Mouse (Mus musculus) intestine, embryonic 14.5 days (tissue): ENCODE data around the gene Rffl. TPM values are rescaled to one million over a fixed set of nuclear protein-coding genes. Genes with fewer than 3 reads are reported as not detected.
"Not testable (repeated sequence)": the region's sequence is repeated elsewhere in the genome, so short reads cannot be mapped to it uniquely, and the experiment has no call there.

Experiments
- ATAC-seq: fragments of 200-750 bp; cut with Nextera tagmentation; replicated peaks from 2 replicates; pipeline ENCODE4 v1.8.0; 2017; ENCODE audit warnings: low read depth, moderate number of reproducible peaks, moderate TSS enrichment, moderate library complexity; ENCODE audit not compliant: low FRiP score, low TSS enrichment
- DNase-seq: peaks from one replicate; pipeline ENCODE4 v3.0.0-alpha.2; 2018; ENCODE audit warnings: low spot score
- H3K27ac ChIP-seq: fragments of 300-500 bp; sonication (generic); 2 replicates; pipeline ENCODE4 v1.5.1; 2014; ENCODE audit warnings: low read depth, mild to moderate bottlenecking, control low read depth
- H3K27me3 ChIP-seq: fragments of 300-500 bp; sonication (generic); replicated peaks from 2 replicates; pipeline ENCODE4 v1.6.1; 2014; ENCODE audit warnings: low read length, control low read depth; ENCODE audit not compliant: control insufficient read depth, insufficient read depth
- H3K36me3 ChIP-seq: fragments of 300-500 bp; sonication (generic); 2 replicates; pipeline ENCODE4 v1.6.1; 2014; ENCODE audit warnings: low read length, control low read depth; ENCODE audit not compliant: control insufficient read depth, insufficient read depth
- H3K4me1 ChIP-seq: fragments of 300-500 bp; sonication (generic); replicated peaks from 2 replicates; pipeline ENCODE4 v1.6.1; 2014; ENCODE audit warnings: low read length, control low read depth, mixed read lengths; ENCODE audit not compliant: control insufficient read depth, insufficient read depth
- H3K4me2 ChIP-seq: fragments of 300-500 bp; sonication (generic); 2 replicates; pipeline ENCODE4 v1.6.1; 2014; ENCODE audit warnings: low read length
- H3K4me3 ChIP-seq: fragments of 300-500 bp; sonication (generic); 2 replicates; pipeline ENCODE4 v1.5.1; 2014; ENCODE audit warnings: low read depth, low read length, control low read depth, mixed read lengths
- H3K9ac ChIP-seq: fragments of 300-500 bp; sonication (generic); 2 replicates; pipeline ENCODE4 v1.6.1; 2014; ENCODE audit warnings: mild to moderate bottlenecking, low read length
- H3K9me3 ChIP-seq: fragments of 300-500 bp; sonication (generic); 2 replicates; pipeline ENCODE4 v1.6.1; 2016; ENCODE audit warnings: low read length, control low read depth; ENCODE audit not compliant: control insufficient read depth
- WGBS: fragments of 180-500 bp; shearing (Covaris S2); extraction: QIAGEN DNeasy Blood & Tissue Kit; methylation state at CpG from one replicate; pipeline ENCODE4 v1.1.7; 2014; 5-methylcytosine and 5-hydroxymethylcytosine counted together
- polyA plus RNA-seq: library from polyadenylated mRNA; unstranded; fragments of >200 nt; fragmentation: Nextera tagmentation; extraction: Ambion mirVana; gene quantifications from 2 replicates; pipeline ENCODE4 v1.2.1, GENCODE M21; 2014

The Rffl gene
- polyA plus RNA-seq, 1 experiment from 2014 or later = 12.1 TPM

DNA sequence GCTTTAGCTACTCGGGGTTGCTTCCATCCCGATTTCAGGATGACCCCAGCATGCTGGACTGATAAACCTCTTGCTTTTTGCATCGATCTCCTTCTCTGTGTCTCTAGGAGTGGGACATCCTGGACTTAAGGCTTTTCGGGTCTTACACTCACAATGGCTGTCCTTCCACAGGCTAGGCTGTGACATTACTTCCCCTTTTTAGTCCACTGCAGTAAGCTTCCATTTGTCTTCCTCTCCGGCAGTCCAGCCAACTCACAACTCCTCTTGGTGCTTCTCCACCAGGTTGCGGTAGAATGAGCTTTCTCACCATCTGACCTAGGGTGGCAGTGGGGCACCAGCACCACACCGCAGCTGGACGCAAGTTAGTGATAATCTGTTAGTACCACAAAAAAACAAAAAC lies 37.1 kb downstream of the Rffl start:
- 78% methylated on average over 8 of the region's 8 CpGs for WGBS
- H3K4me3 ChIP-seq = no peak overlapping the region
- H3K27ac ChIP-seq = no peak overlapping the region
- H3K9me3 ChIP-seq = no peaks in the 10 kb centered on the region
- no peak overlapping the region for H3K9ac ChIP-seq
- H3K36me3 ChIP-seq = no peaks in the 10 kb centered on the region
- DNase-seq = no peak
- no peak for ATAC-seq
- no peak overlapping the region for H3K4me2 ChIP-seq
- peaks cover 14% of the 10 kb centered on the region for H3K4me1 ChIP-seq
- H3K27me3 ChIP-seq = no peaks in the 10 kb centered on the region

GRCm38 (mm10) chr11:82832402-82832801 lies 38.6 kb downstream of the Rffl start:
- H3K27ac ChIP-seq, ATAC-seq, DNase-seq, H3K4me2 ChIP-seq, H3K36me3 ChIP-seq, H3K9ac ChIP-seq, H3K4me3 ChIP-seq, H3K27me3 ChIP-seq, H3K9me3 ChIP-seq: not testable (repeated sequence)
- H3K4me1 ChIP-seq = peaks cover 14% of the 10 kb centered on the region
- WGBS = 69% methylated on average over 10 of the region's 10 CpGs

GRCm38 (mm10) chr11:82831008-82831893 lies 39.8 kb downstream of the Rffl start:
- no peaks in the 10 kb centered on the region for H3K36me3 ChIP-seq
- 18% methylated on average over 10 of the region's 10 CpGs for WGBS
- H3K4me1 ChIP-seq = peaks cover 14% of the 10 kb centered on the region
- ATAC-seq (no peak), DNase-seq (peak; percentile 61)
- H3K9ac ChIP-seq = no peak overlapping the region
- H3K27ac ChIP-seq = no peak overlapping the region
- no peak overlapping the region for H3K4me3 ChIP-seq
- H3K9me3 ChIP-seq = no peaks in the 10 kb centered on the region
- H3K27me3 ChIP-seq = no peaks in the 10 kb centered on the region
- H3K4me2 ChIP-seq = peak overlapping the region; percentile 38

- ATAC-seq (no peak), DNase-seq (no peak)
- no peak overlapping the region for H3K27ac ChIP-seq
- no peak overlapping the region for H3K4me3 ChIP-seq
- H3K4me1 ChIP-seq = peaks cover 15% of the 10 kb centered on the region
- H3K9me3 ChIP-seq = no peaks in the 10 kb centered on the region
- H3K27me3 ChIP-seq = no peaks in the 10 kb centered on the region
- no peak overlapping the region for H3K4me2 ChIP-seq
- H3K36me3 ChIP-seq = no peaks in the 10 kb centered on the region
- H3K9ac ChIP-seq = no peak overlapping the region
Measured at GRCm38 (mm10) chr11:82826818-82827217, 44.2 kb downstream of the Rffl start.

GRCm38 (mm10) chr11:82820788-82821456 lies 50.1 kb downstream of the Rffl start:
- Histone ChIP-seq H3K9me3 (no peaks in the 10 kb centered on the region), H3K9ac (no peak overlapping the region), H3K4me1 (peaks cover 4% of the 10 kb centered on the region), H3K4me2 (no peak overlapping the region), H3K4me3 (no peak overlapping the region), H3K27me3 (no peaks in the 10 kb centered on the region), H3K36me3 (no peaks in the 10 kb centered on the region; the same call in 1 of the 2 replicates), H3K27ac (no peak overlapping the region)
- DNase-seq (no peak), ATAC-seq (no peak)
- 62% methylated on average over 13 of the region's 13 CpGs for WGBS

- H3K36me3 ChIP-seq = no peaks in the 10 kb centered on the region; the same call in 1 of the 2 replicates
- no peak for ATAC-seq
- no peak overlapping the region for H3K27ac ChIP-seq
- no peaks in the 10 kb centered on the region for H3K27me3 ChIP-seq
- no peak overlapping the region for H3K4me3 ChIP-seq
- peaks cover 4% of the 10 kb centered on the region for H3K4me1 ChIP-seq
- no peak overlapping the region for H3K4me2 ChIP-seq
- WGBS = 49% methylated on average over 4 of the region's 4 CpGs
- no peak overlapping the region for H3K9ac ChIP-seq
- H3K9me3 ChIP-seq = no peaks in the 10 kb centered on the region
- peak; percentile 68 for DNase-seq
Measured at GRCm38 (mm10) chr11:82819350-82819749, 51.7 kb downstream of the Rffl start.

DNA sequence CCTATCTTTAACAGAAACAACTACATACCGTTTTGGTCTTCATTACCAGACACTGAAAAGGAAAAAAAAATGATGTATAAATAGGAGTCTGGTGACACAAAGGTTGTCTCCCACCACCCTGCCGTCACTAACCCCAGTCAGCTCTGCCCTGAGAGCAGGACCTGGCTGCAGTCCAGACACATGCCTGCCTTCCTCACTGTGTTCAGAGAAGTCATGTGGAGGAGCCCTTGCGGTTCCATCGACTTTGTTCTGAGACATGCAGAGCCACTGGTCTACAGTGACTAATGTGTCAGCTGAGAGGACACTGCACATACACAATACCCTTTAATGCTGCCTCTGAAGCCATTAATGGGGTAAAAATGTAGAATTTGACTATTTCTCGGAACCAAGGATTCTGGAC lies 62.5 kb downstream of the Rffl start:
- 80% methylated on average over 5 of the region's 5 CpGs for WGBS
- Histone ChIP-seq H3K36me3 (peaks cover 4% of the 10 kb centered on the region), H3K4me1 (0 out of 2 replicates have a peak, but pooled peaks cover 2% of the 10 kb centered on the region), H3K27ac (no peak overlapping the region), H3K4me2 (no peak overlapping the region), H3K4me3 (no peak overlapping the region), H3K27me3 (no peaks in the 10 kb centered on the region), H3K9me3 (no peaks in the 10 kb centered on the region), H3K9ac (no peak overlapping the region)
- DNase-seq (no peak), ATAC-seq (no peak)

DNA sequence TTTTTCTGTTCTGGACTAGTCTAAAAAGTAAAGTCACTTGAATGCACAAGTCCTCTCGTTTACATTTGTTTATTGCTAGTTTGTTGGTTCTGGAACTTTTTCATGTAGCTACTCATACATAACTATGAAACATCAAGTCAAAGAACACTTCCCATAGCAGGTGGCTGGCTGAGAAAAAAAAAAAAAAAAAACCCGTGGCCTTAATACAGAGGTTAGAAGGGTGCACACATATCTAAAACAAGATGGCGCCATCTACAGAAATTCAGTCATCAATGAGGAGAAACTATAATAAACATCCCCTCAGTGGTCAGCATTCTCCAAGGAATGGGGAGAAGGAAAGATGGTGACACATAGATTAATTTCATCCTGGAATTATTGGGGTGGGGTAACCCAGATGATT lies 63.6 kb downstream of the Rffl start:
- WGBS = 80% methylated on average over 3 of the region's 3 CpGs

More for the DNA sequence above, 63.6 kb downstream of the Rffl start:
- ATAC-seq (no peak), DNase-seq (no peak)
- Histone ChIP-seq H3K4me1 (no peaks in the 10 kb centered on the region), H3K27ac (no peak overlapping the region), H3K4me2 (no peak overlapping the region), H3K9ac (no peak overlapping the region), H3K27me3 (no peaks in the 10 kb centered on the region), H3K36me3 (peaks cover 15% of the 10 kb centered on the region), H3K9me3 (no peaks in the 10 kb centered on the region), H3K4me3 (no peak overlapping the region)
